Mouse (Mus musculus): Measurements from ENCODE around the gene H2-D1.

- TF ChIP-seq CTCF (IDR thresholded peaks at IDR 0.05; ENCODE audit: insufficient read depth, low read depth, low read length) (no peak), POLR2A (IDR thresholded peaks at IDR 0.05; ENCODE audit: insufficient read depth, low read depth, low read length) (no peak)
These were observed 16.6 kb downstream of the H2-D1 start for GRCm38 (mm10) chr17:35278957-35279688.
